Mouse (Mus musculus): ENCODE measurements around the gene Astn2. TPM values are rescaled to one million over a fixed set of nuclear protein-coding genes. Genes with fewer than 3 reads are reported as not detected.

Astn2 gene
- polyA plus RNA-seq, 1 experiment from 2014 or later: 2.3 TPM

GRCm38 (mm10) chr4:66126181-66126580 lies 278.2 kb downstream of the Astn2 start:
- Histone ChIP-seq H3K9me3 (no peaks in the 10 kb centered on the region), H3K4me1 (no peaks in the 10 kb centered on the region), H3K4me2 (replicated peaks) (no peak overlapping the region), H3K4me3 (no peak overlapping the region), H3K27ac (replicated peaks) (no peak overlapping the region), H3K27me3 (no peaks in the 10 kb centered on the region), H3K36me3 (no peaks in the 10 kb centered on the region), H3K9ac (replicated peaks) (no peak overlapping the region)
- 89% methylated on average over 3 of the region's 3 CpGs for WGBS
- ATAC-seq (ENCODE audit: low FRiP score, low read depth): no peak

- no peaks in the 10 kb centered on the region for H3K9me3 ChIP-seq
- no peaks in the 10 kb centered on the region for H3K4me1 ChIP-seq
- no peak overlapping the region for H3K27ac ChIP-seq (replicated peaks)
- H3K27me3 ChIP-seq: no peaks in the 10 kb centered on the region
- ATAC-seq (ENCODE audit: low FRiP score, low read depth): no peak
- H3K4me3 ChIP-seq: no peak overlapping the region
- 93% methylated on average over 7 of the region's 7 CpGs for WGBS
- H3K4me2 ChIP-seq (replicated peaks): no peak overlapping the region
- H3K9ac ChIP-seq (replicated peaks): no peak overlapping the region
- H3K36me3 ChIP-seq: no peaks in the 10 kb centered on the region
Observed at GRCm38 (mm10) chr4:66122766-66123358, 281.5 kb downstream of the Astn2 start.

GRCm38 (mm10) chr4:66114243-66114642 lies 290.2 kb downstream of the Astn2 start:
- no peak overlapping the region for H3K27ac ChIP-seq (replicated peaks)
- ATAC-seq (ENCODE audit: low FRiP score, low read depth): no peak
- no peaks in the 10 kb centered on the region for H3K27me3 ChIP-seq
- 84% methylated on average over 2 of the region's 2 CpGs for WGBS
- H3K36me3 ChIP-seq: no peaks in the 10 kb centered on the region
- H3K4me2 ChIP-seq (replicated peaks): no peak overlapping the region
- no peak overlapping the region for H3K4me3 ChIP-seq
- no peak overlapping the region for H3K9ac ChIP-seq (replicated peaks)
- no peaks in the 10 kb centered on the region for H3K9me3 ChIP-seq
- H3K4me1 ChIP-seq: no peaks in the 10 kb centered on the region

- ATAC-seq (ENCODE audit: low FRiP score, low read depth): no peak
Observed at GRCm38 (mm10) chr4:66102037-66102436, 302.4 kb downstream of the Astn2 start.

GRCm38 (mm10) chr4:66097629-66098028 lies 306.8 kb downstream of the Astn2 start:
- ATAC-seq (ENCODE audit: low FRiP score, low read depth): no peak
- no peak overlapping the region for H3K4me2 ChIP-seq (replicated peaks)
- H3K36me3 ChIP-seq: no peaks in the 10 kb centered on the region
- H3K9me3 ChIP-seq: no peaks in the 10 kb centered on the region
- no peak overlapping the region for H3K27ac ChIP-seq (replicated peaks)
- no peaks in the 10 kb centered on the region for H3K4me1 ChIP-seq
- H3K4me3 ChIP-seq: no peak overlapping the region
- H3K9ac ChIP-seq (replicated peaks): no peak overlapping the region
- H3K27me3 ChIP-seq: no peaks in the 10 kb centered on the region
- 96% methylated on average over 1 of the region's 1 CpGs for WGBS

More at GRCm38 (mm10) chr4:66102037-66102436, 302.4 kb downstream of the Astn2 start:
- no peak overlapping the region for H3K4me3 ChIP-seq
- H3K4me2 ChIP-seq (replicated peaks): no peak overlapping the region
- H3K27ac ChIP-seq (replicated peaks): no peak overlapping the region
- H3K9ac ChIP-seq (replicated peaks): no peak overlapping the region
- no peaks in the 10 kb centered on the region for H3K9me3 ChIP-seq
- no peaks in the 10 kb centered on the region for H3K4me1 ChIP-seq
- whole genome bisulfite sequencing: 73% methylated on average over 5 of the region's 5 CpGs
- H3K36me3 ChIP-seq: no peaks in the 10 kb centered on the region
- no peaks in the 10 kb centered on the region for H3K27me3 ChIP-seq

GRCm38 (mm10) chr4:66096104-66096503 lies 308.3 kb downstream of the Astn2 start:
- Histone ChIP-seq H3K27ac (replicated peaks) (no peak overlapping the region), H3K27me3 (no peaks in the 10 kb centered on the region), H3K9me3 (no peaks in the 10 kb centered on the region), H3K4me3 (no peak overlapping the region), H3K4me1 (no peaks in the 10 kb centered on the region), H3K4me2 (replicated peaks) (no peak overlapping the region), H3K36me3 (no peaks in the 10 kb centered on the region), H3K9ac (replicated peaks) (no peak overlapping the region)
- 91% methylated on average over 2 of the region's 2 CpGs for WGBS
- ATAC-seq (ENCODE audit: low FRiP score, low read depth): no peak

GRCm38 (mm10) chr4:66057161-66057560 lies 347.2 kb downstream of the Astn2 start:
- H3K36me3 ChIP-seq: no peaks in the 10 kb centered on the region

GRCm38 (mm10) chr4:66055690-66056089 lies 348.7 kb downstream of the Astn2 start:
- H3K4me1 ChIP-seq: no peaks in the 10 kb centered on the region
- no peaks in the 10 kb centered on the region for H3K9me3 ChIP-seq
- no peak overlapping the region for H3K27ac ChIP-seq (replicated peaks)
- no peak overlapping the region for H3K9ac ChIP-seq (replicated peaks)
- no peak overlapping the region for H3K4me3 ChIP-seq
- no peak for ATAC-seq (ENCODE audit: low FRiP score, low read depth)
- no peaks in the 10 kb centered on the region for H3K27me3 ChIP-seq
- no peaks in the 10 kb centered on the region for H3K36me3 ChIP-seq
- H3K4me2 ChIP-seq (replicated peaks): no peak overlapping the region
- 92% methylated on average over 4 of the region's 4 CpGs for WGBS

More at GRCm38 (mm10) chr4:66057161-66057560, 347.2 kb downstream of the Astn2 start:
- H3K4me3 ChIP-seq: no peak overlapping the region
- no peaks in the 10 kb centered on the region for H3K9me3 ChIP-seq
- no peak for ATAC-seq (ENCODE audit: low FRiP score, low read depth)
- no peaks in the 10 kb centered on the region for H3K4me1 ChIP-seq
- H3K9ac ChIP-seq (replicated peaks): no peak overlapping the region
- H3K27me3 ChIP-seq: no peaks in the 10 kb centered on the region
- H3K4me2 ChIP-seq (replicated peaks): no peak overlapping the region
- H3K27ac ChIP-seq (replicated peaks): no peak overlapping the region

- Histone ChIP-seq H3K4me3 (no peak overlapping the region), H3K9me3 (no peaks in the 10 kb centered on the region), H3K4me2 (replicated peaks) (no peak overlapping the region), H3K4me1 (no peaks in the 10 kb centered on the region), H3K9ac (replicated peaks) (no peak overlapping the region), H3K36me3 (no peaks in the 10 kb centered on the region), H3K27me3 (no peaks in the 10 kb centered on the region), H3K27ac (replicated peaks) (no peak overlapping the region)
- ATAC-seq (ENCODE audit: low FRiP score, low read depth): no peak
- WGBS: 92% methylated on average over 3 of the region's 3 CpGs
Observed at GRCm38 (mm10) chr4:66043014-66043672, 361.3 kb downstream of the Astn2 start.

GRCm38 (mm10) chr4:66033826-66034225 lies 370.6 kb downstream of the Astn2 start:
- no peaks in the 10 kb centered on the region for H3K27me3 ChIP-seq
- H3K9ac ChIP-seq (replicated peaks): no peak overlapping the region
- H3K4me2 ChIP-seq (replicated peaks): no peak overlapping the region
- no peak for ATAC-seq (ENCODE audit: low FRiP score, low read depth)
- H3K36me3 ChIP-seq: no peaks in the 10 kb centered on the region
- WGBS: 74% methylated on average over 3 of the region's 3 CpGs
- no peak overlapping the region for H3K27ac ChIP-seq (replicated peaks)
- 0 out of 2 replicates have a peak, but pooled peaks cover 6% of the 10 kb centered on the region for H3K4me1 ChIP-seq
- no peak overlapping the region for H3K4me3 ChIP-seq
- H3K9me3 ChIP-seq: no peaks in the 10 kb centered on the region

GRCm38 (mm10) chr4:66031320-66031870 lies 373.0 kb downstream of the Astn2 start:
- ATAC-seq (ENCODE audit: low FRiP score, low read depth): peak; percentile 76
- 0 out of 2 replicates have a peak, but pooled peaks cover 6% of the 10 kb centered on the region for H3K4me1 ChIP-seq
- H3K4me2 ChIP-seq (replicated peaks): no peak overlapping the region
- H3K9ac ChIP-seq (replicated peaks): no peak overlapping the region
- no peaks in the 10 kb centered on the region for H3K27me3 ChIP-seq
- 71% methylated on average over 9 of the region's 9 CpGs for WGBS
- no peak overlapping the region for H3K4me3 ChIP-seq
- no peaks in the 10 kb centered on the region for H3K36me3 ChIP-seq
- H3K9me3 ChIP-seq: no peaks in the 10 kb centered on the region
- 0 out of 2 replicates have a peak overlapping the region, but pooled peaks have one; percentile 15 for H3K27ac ChIP-seq (replicated peaks)

GRCm38 (mm10) chr4:66029901-66030300 lies 374.5 kb downstream of the Astn2 start:
- 76% methylated on average over 4 of the region's 4 CpGs for WGBS
- Histone ChIP-seq H3K4me3 (no peak overlapping the region), H3K27me3 (no peaks in the 10 kb centered on the region), H3K27ac (replicated peaks) (no peak overlapping the region), H3K9ac (replicated peaks) (no peak overlapping the region), H3K4me2 (replicated peaks) (no peak overlapping the region), H3K9me3 (no peaks in the 10 kb centered on the region), H3K36me3 (no peaks in the 10 kb centered on the region), H3K4me1 (peaks cover 15% of the 10 kb centered on the region)
- no peak for ATAC-seq (ENCODE audit: low FRiP score, low read depth)
